Mouse (Mus musculus) cortical plate, adult 2 months (tissue): Measurements from ENCODE around the gene Polg2. TPM values are rescaled to one million over a fixed set of nuclear protein-coding genes. Genes with fewer than 3 reads are reported as not detected.

ENCODE experiments used
- H3K27ac ChIP-seq: fragments of 200-500 bp; 2 replicates; pipeline ENCODE4 v1.5.1; 2012; ENCODE audit warnings: low read length, control low read depth, inconsistent platforms; ENCODE audit not compliant: insufficient read depth
- H3K4me1 ChIP-seq: fragments of 200-500 bp; 2 replicates; pipeline ENCODE4 v1.6.1; 2011; ENCODE audit warnings: low read length; ENCODE audit not compliant: control insufficient read depth, insufficient read depth
- H3K4me3 ChIP-seq: fragments of 200-500 bp; 2 replicates; pipeline ENCODE4 v1.5.1; 2011; ENCODE audit warnings: mild to moderate bottlenecking, low read length, control low read depth; ENCODE audit not compliant: insufficient read depth
- CTCF ChIP-seq: fragments of 200-500 bp; IDR thresholded peaks from 2 replicates; pipeline ENCODE4 v1.5.1; 2011; ENCODE audit warnings: mild to moderate bottlenecking, control low read depth, low read length; ENCODE audit not compliant: insufficient read depth; ENCODE audit errors: extremely low read depth
- POLR2A ChIP-seq: fragments of 200-500 bp; IDR thresholded peaks from 2 replicates; pipeline ENCODE4 v1.6.1; 2011; ENCODE audit warnings: mild to moderate bottlenecking, low read length, control low read depth; ENCODE audit not compliant: insufficient read depth; ENCODE audit errors: extremely low read depth
- polyA plus RNA-seq: library from polyadenylated mRNA; depleted of rRNA; stranded (reverse); fragments of >200 nt; gene quantifications from 2 replicates; pipeline ENCODE4 v1.2.3, GENCODE M21; 2012; rRNA removed

Gene Polg2
- 3.8 and 4.8 TPM in 2 replicates for polyA plus RNA-seq

GRCm38 (mm10) chr11:106779388-106780088 is at the start of gene Polg2:
Gene Polg2, minus strand, starts transcription at chr11:106779537.
- Histone ChIP-seq H3K27ac (peak within 1 kb of the TSS; percentile 67; the same call in 1 of the 2 replicates), H3K4me3 (peak within 1 kb of the TSS; percentile 63), H3K4me1 (peaks cover 3% of the 10 kb centered on the region; the same call in 1 of the 2 replicates)
- TF ChIP-seq CTCF (no peak), POLR2A (peak; percentile 93)

- Histone ChIP-seq H3K4me3 (no peak overlapping the region), H3K4me1 (peaks cover 3% of the 10 kb centered on the region; the same call in 1 of the 2 replicates), H3K27ac (no peak overlapping the region)
- TF ChIP-seq CTCF (no peak), POLR2A (no peak)
These were observed 48.7 kb upstream of the Polg2 start for GRCm38 (mm10) chr11:106828079-106828478.

DNA sequence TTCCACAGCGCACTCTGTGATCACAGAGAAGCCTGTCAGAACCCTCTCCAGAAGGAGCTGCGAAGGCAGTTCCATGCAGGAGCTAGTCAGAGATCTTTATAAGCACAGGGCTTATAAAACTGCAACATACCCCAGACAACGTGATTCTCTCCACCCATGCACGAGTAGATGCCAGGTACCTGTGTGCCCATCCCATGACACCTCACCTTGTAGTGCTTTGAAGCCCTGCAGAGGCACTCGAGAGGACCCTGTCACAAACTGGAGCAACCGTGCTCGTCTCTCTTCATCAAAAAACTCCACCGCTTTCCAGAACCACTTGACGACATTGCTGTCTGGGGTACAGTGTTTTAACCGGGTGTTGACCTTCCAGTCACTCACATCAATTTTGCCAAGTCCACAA is 45.1 kb upstream of the Polg2 start:
- Histone ChIP-seq H3K27ac (0 out of 2 replicates have a peak overlapping the region, but pooled peaks have one; percentile 48), H3K4me1 (peaks cover 12% of the 10 kb centered on the region), H3K4me3 (no peak overlapping the region)
- TF ChIP-seq POLR2A (no peak), CTCF (no peak)

DNA sequence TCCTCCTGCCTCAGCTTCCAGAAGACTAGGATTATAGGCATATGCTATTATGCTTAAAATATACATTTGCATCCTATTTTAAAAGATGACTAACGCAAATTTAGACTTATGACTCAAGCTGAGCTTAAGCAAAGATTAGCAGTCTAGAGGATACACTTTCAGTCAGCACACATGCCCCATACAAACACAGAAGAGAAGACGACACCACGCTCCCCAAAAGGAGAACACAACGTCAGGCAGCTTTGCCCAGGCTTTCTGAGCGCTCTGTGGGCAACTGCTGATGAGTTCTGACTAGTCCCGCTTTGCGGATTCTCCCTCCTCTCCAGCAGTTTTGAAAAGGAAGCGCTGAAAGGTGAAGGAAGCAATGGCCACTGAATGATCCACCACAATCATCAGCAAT is 44.4 kb upstream of the Polg2 start:
- TF ChIP-seq CTCF (no peak), POLR2A (no peak)
- Histone ChIP-seq H3K27ac (0 out of 2 replicates have a peak overlapping the region, but pooled peaks have one; percentile 48), H3K4me1 (peaks cover 14% of the 10 kb centered on the region), H3K4me3 (no peak overlapping the region)

DNA sequence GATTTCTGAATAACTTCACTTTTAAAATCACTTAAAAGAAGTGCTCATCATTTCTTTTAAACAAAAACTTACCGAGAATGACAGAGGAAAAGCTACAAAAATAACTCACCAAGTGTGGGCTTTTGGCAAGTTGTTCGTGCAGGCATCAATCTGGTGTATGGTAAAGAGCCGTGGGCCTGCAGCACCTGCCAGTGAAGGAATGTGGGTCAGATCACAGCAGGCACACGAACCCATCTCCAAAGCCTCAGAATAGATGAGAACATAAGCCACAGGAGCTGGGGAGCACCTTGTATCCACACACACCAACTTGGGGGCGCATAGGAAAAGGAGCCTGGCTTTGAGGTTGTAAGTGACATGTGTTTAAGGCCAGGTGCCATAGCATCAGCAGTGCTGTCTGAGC is 43.6 kb upstream of the Polg2 start:
- TF ChIP-seq POLR2A (no peak), CTCF (no peak)
- Histone ChIP-seq H3K27ac (peak overlapping the region; percentile 12; the same call in 1 of the 2 replicates), H3K4me3 (no peak overlapping the region), H3K4me1 (peaks cover 15% of the 10 kb centered on the region)

DNA sequence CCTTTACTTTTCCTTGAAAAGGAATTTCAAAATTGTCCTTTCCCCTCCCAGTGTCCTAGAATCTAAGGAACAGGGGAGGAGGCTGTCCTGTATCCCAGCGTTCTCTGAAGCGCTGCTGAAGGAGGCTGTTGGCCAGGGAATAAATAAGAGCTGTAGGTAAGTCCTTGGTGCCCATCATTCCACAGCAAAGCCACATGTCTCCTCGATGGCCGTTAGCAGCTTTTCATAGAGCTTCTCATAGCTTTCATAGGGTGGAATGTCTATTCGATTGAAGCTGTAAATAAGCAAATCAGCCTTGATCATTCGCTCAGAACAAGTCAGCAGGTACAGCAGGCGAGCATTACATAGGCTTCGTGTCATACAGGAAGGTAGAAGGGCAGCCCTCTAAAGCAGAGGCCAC is 43.2 kb upstream of the Polg2 start:
- Histone ChIP-seq H3K27ac (peak overlapping the region; percentile 12; the same call in 1 of the 2 replicates), H3K4me1 (peaks cover 17% of the 10 kb centered on the region), H3K4me3 (no peak overlapping the region)
- no peak for TF ChIP-seq POLR2A
- TF ChIP-seq CTCF: no peak

DNA sequence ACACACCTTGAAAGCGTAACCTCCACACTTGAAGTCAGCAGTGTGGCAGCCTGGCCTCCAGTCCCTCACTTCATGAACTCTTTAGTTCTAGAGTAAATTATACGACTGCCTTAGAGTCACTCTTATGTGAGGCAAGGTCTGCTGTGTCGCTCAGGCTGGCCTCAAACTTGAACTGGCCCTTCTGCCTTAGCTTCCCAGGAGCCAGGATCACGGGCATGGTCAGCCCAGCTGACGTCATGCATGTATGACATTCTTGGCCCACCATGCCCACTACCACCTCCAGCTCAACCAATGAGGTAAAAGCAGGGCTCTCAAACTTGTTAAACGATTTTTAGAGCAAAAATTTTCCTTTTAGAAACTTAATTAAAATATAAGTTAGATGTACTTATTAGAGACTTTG is 42.1 kb upstream of the Polg2 start:
- Histone ChIP-seq H3K4me3 (no peak overlapping the region), H3K4me1 (peaks cover 18% of the 10 kb centered on the region), H3K27ac (no peak overlapping the region)
- TF ChIP-seq POLR2A: no peak
- TF ChIP-seq CTCF: no peak

GRCm38 (mm10) chr11:106820972-106821371 is 41.6 kb upstream of the Polg2 start:
- H3K27ac ChIP-seq: no peak overlapping the region
- peaks cover 18% of the 10 kb centered on the region for H3K4me1 ChIP-seq
- H3K4me3 ChIP-seq: no peak overlapping the region
- TF ChIP-seq CTCF: no peak
- TF ChIP-seq POLR2A: no peak

DNA sequence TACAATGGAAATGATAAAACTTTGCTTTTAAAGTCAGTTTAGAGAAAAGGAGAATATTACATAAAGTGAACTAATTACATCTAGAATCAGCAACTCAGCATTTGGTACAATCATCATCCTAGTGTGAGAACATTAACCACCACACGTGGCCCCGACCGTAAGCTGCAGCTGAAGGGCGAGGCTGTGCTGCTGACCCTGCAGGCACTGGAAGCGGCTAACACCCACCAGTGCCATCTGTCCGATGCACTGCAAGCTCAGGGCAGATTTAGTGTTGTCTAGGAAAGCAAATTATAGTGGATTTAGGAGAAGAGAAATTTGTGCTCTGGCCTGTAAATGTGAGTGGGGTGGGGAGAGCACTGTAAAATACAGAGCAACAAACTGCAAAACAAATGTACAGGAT is 40.9 kb upstream of the Polg2 start:
- Histone ChIP-seq H3K27ac (no peak overlapping the region), H3K4me1 (peaks cover 22% of the 10 kb centered on the region), H3K4me3 (no peak overlapping the region)
- no peak for TF ChIP-seq POLR2A

DNA sequence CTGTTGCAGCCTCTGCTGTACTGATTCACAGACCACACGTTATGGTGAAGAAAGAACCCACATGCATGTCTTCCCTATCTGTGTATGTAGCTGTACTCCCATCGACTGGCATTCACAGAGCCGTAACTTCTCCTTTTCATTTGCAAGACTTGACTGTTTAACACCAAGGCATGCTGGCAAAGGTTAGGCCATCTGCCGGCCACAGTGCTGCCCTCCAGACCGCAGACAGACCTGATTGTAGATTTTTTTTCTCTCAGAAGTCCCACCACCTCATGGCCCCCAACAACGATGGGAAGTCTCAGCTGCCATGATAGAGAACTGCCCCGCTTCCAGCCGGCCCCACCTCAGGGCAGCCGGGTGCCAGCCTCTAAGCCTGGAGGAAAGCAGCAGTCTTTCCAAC is 40.3 kb upstream of the Polg2 start:
- no peak overlapping the region for H3K4me3 ChIP-seq
- TF ChIP-seq CTCF (no peak), POLR2A (no peak)
- no peak overlapping the region; the same call in 1 of the 2 replicates for H3K27ac ChIP-seq
- peaks cover 24% of the 10 kb centered on the region for H3K4me1 ChIP-seq

DNA sequence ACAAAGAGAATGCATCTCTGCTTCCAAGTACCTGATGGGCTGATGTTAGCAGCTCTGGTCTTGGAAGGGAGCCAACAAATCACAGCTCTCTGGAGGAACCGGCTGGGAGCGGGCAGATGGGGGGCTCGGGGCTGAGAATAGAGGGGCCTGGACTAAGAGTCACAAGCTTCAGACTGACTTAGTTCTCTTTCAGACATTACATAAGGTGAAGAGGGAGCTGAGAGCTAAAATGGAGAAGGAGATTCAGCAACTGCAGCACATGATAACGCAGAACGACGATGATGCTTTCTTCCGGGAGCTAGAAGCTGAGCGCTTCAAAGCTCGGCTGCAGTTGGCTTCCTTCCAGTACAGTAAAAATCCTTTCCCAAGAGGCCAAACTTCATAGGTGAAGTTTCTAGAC is 39.0 kb upstream of the Polg2 start:
- TF ChIP-seq POLR2A (no peak), CTCF (no peak)
- H3K4me3 ChIP-seq: no peak overlapping the region
- H3K27ac ChIP-seq: peak overlapping the region; percentile 78
- peaks cover 21% of the 10 kb centered on the region for H3K4me1 ChIP-seq
